7 mouse cellular contexts compared by ENCODE assay signal in the genomic region with DNA sequence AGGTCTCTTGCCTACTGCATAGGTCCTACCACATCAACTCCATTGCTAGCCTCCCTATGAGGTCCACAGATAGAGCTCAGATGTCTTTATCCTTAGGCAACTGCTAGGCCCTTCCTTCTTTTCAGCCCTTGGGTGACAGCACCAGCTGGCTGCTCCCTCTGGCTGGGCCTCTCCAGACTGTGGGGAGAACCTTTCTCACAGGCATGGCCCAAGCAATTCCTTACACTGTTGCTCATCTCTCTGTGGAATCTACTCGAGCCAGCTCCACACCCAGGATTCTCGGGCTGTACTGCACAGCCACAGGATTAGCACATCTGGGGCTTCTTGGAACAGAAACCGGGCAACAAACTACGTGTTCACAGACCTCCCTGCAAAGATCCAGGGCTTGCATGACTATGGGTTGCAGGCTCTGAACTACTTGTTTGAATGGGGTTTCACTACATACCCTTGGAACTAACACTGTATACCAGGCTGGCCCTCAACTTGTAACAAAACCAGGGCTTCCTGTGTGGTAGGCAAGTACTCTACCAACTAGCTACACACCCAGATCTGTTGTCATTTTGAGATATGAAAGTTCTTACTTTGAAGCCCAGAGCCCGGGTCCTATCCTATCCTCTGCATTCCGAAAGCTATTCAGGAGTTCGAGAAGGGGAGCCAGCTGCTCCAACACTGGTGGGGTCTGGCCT. TPM values are rescaled to one million over a fixed set of nuclear protein-coding genes. Genes with fewer than 3 reads are reported as not detected.
A peak's percentile ranks its signal among the peaks of the same experiment; 100 is the strongest.
DNase-seq lines count a peak whose midpoint lies in the region; ATAC-seq and TF ChIP-seq lines count a peak whose summit lies in the region.

No protein-coding gene starts in this region.

- H3K27ac ChIP-seq in limb, embryonic 12.5 days, result no peak overlapping the region
- no peak overlapping the region for H3K27ac ChIP-seq in limb, embryonic 10.5 days
- H3K27ac ChIP-seq in embryonic fibroblast, embryonic 13.5 days (ENCODE audit: insufficient read depth, low read length), result peak overlapping the region; percentile 80
- 0 out of 2 replicates have a peak overlapping the region, but pooled peaks have one; percentile 68 for H3K27ac ChIP-seq in liver, embryonic 15.5 days (replicated peaks)

- peak overlapping the region; percentile 84; the same call in 1 of the 2 replicates for H3K9ac ChIP-seq in limb, embryonic 12.5 days (replicated peaks)
- H3K9ac ChIP-seq in liver, embryonic 15.5 days, result 0 out of 2 replicates have a peak overlapping the region, but pooled peaks have one; percentile 97

- peaks cover 48% of the 10 kb centered on the region for H3K36me3 ChIP-seq in limb, embryonic 12.5 days
- H3K36me3 ChIP-seq in limb, embryonic 10.5 days, result peaks cover 59% of the 10 kb centered on the region
- H3K36me3 ChIP-seq in liver, embryonic 15.5 days (replicated peaks), result peaks cover 37% of the 10 kb centered on the region

- DNase-seq in limb, embryonic 10.5 days (ENCODE audit: low spot score), result no peak
- DNase-seq in T-cell, adult 2 months (ENCODE audit: low spot score), result peak; percentile 51
- DNase-seq in spleen, adult 18-20 months, result no peak
- DNase-seq in left cerebral cortex, postnatal 36 days (ENCODE audit: low spot score in 2 of 2), result no peak

- no peak for ATAC-seq in limb, embryonic 12.5 days (ENCODE audit: insufficient number of reproducible peaks, insufficient read depth, low FRiP score, low TSS enrichment, low read depth)
- ATAC-seq in liver, embryonic 15.5 days (ENCODE audit: insufficient read depth), result no peak

- no peak for TF ChIP-seq POLR2A in embryonic fibroblast, embryonic 13.5 days (IDR thresholded peaks at IDR 0.05; ENCODE audit: low read depth, low read length)

- intact Hi-C loops in left cerebral cortex, postnatal 36 days (cut with DNase I), result no loop called here

- no peak for TF ChIP-seq CTCF in embryonic fibroblast, embryonic 13.5 days (IDR thresholded peaks at IDR 0.05; ENCODE audit: borderline replicate concordance, insufficient read depth, low read length)

- peaks cover 23% of the 10 kb centered on the region for H3K4me1 ChIP-seq in limb, embryonic 12.5 days (replicated peaks)
- peaks cover 24% of the 10 kb centered on the region for H3K4me1 ChIP-seq in limb, embryonic 10.5 days
- H3K4me1 ChIP-seq in embryonic fibroblast, embryonic 13.5 days (ENCODE audit: control insufficient read depth, insufficient read depth, low read length), result peaks cover 24% of the 10 kb centered on the region
- H3K4me1 ChIP-seq in liver, embryonic 15.5 days (replicated peaks), result peaks cover 74% of the 10 kb centered on the region

- 89% methylated on average over 7 of the region's 7 CpGs for WGBS in limb, embryonic 12.5 days
- WGBS in limb, embryonic 10.5 days, result 92% methylated on average over 7 of the region's 7 CpGs
- WGBS in liver, embryonic 15.5 days (ENCODE audit: insufficient replicate concordance), result 64% methylated on average over 7 of the region's 7 CpGs

- peak overlapping the region; percentile 51; the same call in 1 of the 2 replicates for H3K4me2 ChIP-seq in limb, embryonic 12.5 days
- H3K4me2 ChIP-seq in liver, embryonic 15.5 days, result peak overlapping the region; percentile 71

- no peaks in the 10 kb centered on the region for H3K27me3 ChIP-seq in limb, embryonic 12.5 days
- H3K27me3 ChIP-seq in limb, embryonic 10.5 days (ENCODE audit: low read depth, poor library complexity, severe bottlenecking), result no peaks in the 10 kb centered on the region
- no peaks in the 10 kb centered on the region for H3K27me3 ChIP-seq in liver, embryonic 15.5 days

- H3K4me3 ChIP-seq in limb, embryonic 12.5 days (replicated peaks), result peak overlapping the region; percentile 84; the same call in 1 of the 2 replicates
- no peak overlapping the region for H3K4me3 ChIP-seq in limb, embryonic 10.5 days
- H3K4me3 ChIP-seq in embryonic fibroblast, embryonic 13.5 days (ENCODE audit: insufficient read depth, low read length), result peak overlapping the region; percentile 92
- peak overlapping the region; percentile 91 for H3K4me3 ChIP-seq in liver, embryonic 15.5 days (replicated peaks)

- no peaks in the 10 kb centered on the region for H3K9me3 ChIP-seq in limb, embryonic 12.5 days
- H3K9me3 ChIP-seq in limb, embryonic 10.5 days (replicated peaks), result no peaks in the 10 kb centered on the region
- H3K9me3 ChIP-seq in liver, embryonic 15.5 days (replicated peaks), result no peaks in the 10 kb centered on the region

RNA-seq across cellular contexts. Expression of a gene that starts 2.3 kb away (rescaled TPM):
- polyA plus RNA-seq in limb, embryonic 12.5 days (2016; fragmentation: Nextera tagmentation; extraction: Ambion mirVana), result 171 and 175 TPM in 2 replicates
- polyA plus RNA-seq in limb, embryonic 10.5 days (2016; fragmentation: Nextera tagmentation; extraction: Ambion mirVana), result 181 and 187 TPM in 2 replicates
- polyA plus RNA-seq in embryonic fibroblast, embryonic 13.5 days (2011; ENCODE audit: insufficient read length, low read depth, missing spikeins), result 89.5 and 105 TPM in 2 replicates
- polyA plus RNA-seq in liver, embryonic 15.5 days (2015; fragmentation: Nextera tagmentation; extraction: Ambion mirVana), result 44.0 and 50.7 TPM in 2 replicates
- total RNA-seq in left cerebral cortex, postnatal 36 days (2021), result 10 to 100 TPM; 39.3 to 45.1 TPM

RNA-seq across cellular contexts. Expression of a gene that starts 6.1 kb away (rescaled TPM):
- polyA plus RNA-seq in limb, embryonic 12.5 days (2016; fragmentation: Nextera tagmentation; extraction: Ambion mirVana), result 48.8 and 51.2 TPM in 2 replicates
- polyA plus RNA-seq in limb, embryonic 10.5 days (2016; fragmentation: Nextera tagmentation; extraction: Ambion mirVana), result 54.7 and 60.2 TPM in 2 replicates
- polyA plus RNA-seq in embryonic fibroblast, embryonic 13.5 days (2011; ENCODE audit: insufficient read length, low read depth, missing spikeins), result 13.3 and 13.9 TPM in 2 replicates
- polyA plus RNA-seq in liver, embryonic 15.5 days (2015; fragmentation: Nextera tagmentation; extraction: Ambion mirVana), result 16.6 and 18.5 TPM in 2 replicates
- 1 to 10 TPM; 2.2 to 2.7 TPM for total RNA-seq in left cerebral cortex, postnatal 36 days (2021)

RNA-seq across cellular contexts. Expression of a gene that starts 28.7 kb away (rescaled TPM):
- 165 and 169 TPM in 2 replicates for polyA plus RNA-seq in limb, embryonic 12.5 days (2016; fragmentation: Nextera tagmentation; extraction: Ambion mirVana)
- 115 and 130 TPM in 2 replicates for polyA plus RNA-seq in limb, embryonic 10.5 days (2016; fragmentation: Nextera tagmentation; extraction: Ambion mirVana)
- 45.3 and 51.1 TPM in 2 replicates for polyA plus RNA-seq in embryonic fibroblast, embryonic 13.5 days (2011; ENCODE audit: insufficient read length, low read depth, missing spikeins)
- polyA plus RNA-seq in liver, embryonic 15.5 days (2015; fragmentation: Nextera tagmentation; extraction: Ambion mirVana), result 20.4 and 21.0 TPM in 2 replicates
- total RNA-seq in left cerebral cortex, postnatal 36 days (2021), result 100 to 1,000 TPM in 1 of 2 experiments, 10 to 100 TPM in 1; 92.7 to 105 TPM

RNA-seq across cellular contexts. Expression of a gene that starts 28.8 kb away (rescaled TPM):
- polyA plus RNA-seq in limb, embryonic 12.5 days (2016; fragmentation: Nextera tagmentation; extraction: Ambion mirVana), result 7.2 and 9.2 TPM in 2 replicates
- 6.4 and 7.3 TPM in 2 replicates for polyA plus RNA-seq in limb, embryonic 10.5 days (2016; fragmentation: Nextera tagmentation; extraction: Ambion mirVana)
- polyA plus RNA-seq in embryonic fibroblast, embryonic 13.5 days (2011; ENCODE audit: insufficient read length, low read depth, missing spikeins), result 0.35 and 0.58 TPM in 2 replicates
- polyA plus RNA-seq in liver, embryonic 15.5 days (2015; fragmentation: Nextera tagmentation; extraction: Ambion mirVana), result 3.3 and 3.9 TPM in 2 replicates
- 1 to 10 TPM; 2.3 to 3.1 TPM for total RNA-seq in left cerebral cortex, postnatal 36 days (2021)

RNA-seq across cellular contexts. Expression of a gene that starts 40.6 kb away (rescaled TPM):
- polyA plus RNA-seq in limb, embryonic 12.5 days (2016; fragmentation: Nextera tagmentation; extraction: Ambion mirVana), result 42.0 and 46.4 TPM in 2 replicates
- 33.3 and 40.3 TPM in 2 replicates for polyA plus RNA-seq in limb, embryonic 10.5 days (2016; fragmentation: Nextera tagmentation; extraction: Ambion mirVana)
- 35.2 and 36.6 TPM in 2 replicates for polyA plus RNA-seq in embryonic fibroblast, embryonic 13.5 days (2011; ENCODE audit: insufficient read length, low read depth, missing spikeins)
- polyA plus RNA-seq in liver, embryonic 15.5 days (2015; fragmentation: Nextera tagmentation; extraction: Ambion mirVana), result 12.5 and 13.0 TPM in 2 replicates
- total RNA-seq in left cerebral cortex, postnatal 36 days (2021), result 10 to 100 TPM; 87.9 to 94.9 TPM

Comparison
In these comparisons a context has a peak if more than half of its experiments do, and no peak if none do; other contexts are left out.
1. H3K27ac ChIP-seq: peak in embryonic fibroblast, embryonic 13.5 days (single experiment) and liver, embryonic 15.5 days (single experiment); none in limb, embryonic 12.5 days (single experiment) and limb, embryonic 10.5 days (single experiment).